Mouse (Mus musculus) midbrain, embryonic 14.5 days (tissue): ENCODE results near the gene Taar2. TPM values are rescaled to one million over a fixed set of nuclear protein-coding genes. Genes with fewer than 3 reads are reported as not detected.

ENCODE experiments used
- ATAC-seq: fragments of 200-750 bp; cut with Nextera tagmentation; 2 replicates; pipeline ENCODE4 v1.8.0; 2017; ENCODE audit warnings: moderate number of reproducible peaks, moderate library complexity; ENCODE audit not compliant: low FRiP score, low TSS enrichment
- DNase-seq: peaks from one replicate; pipeline ENCODE4 v3.0.0-alpha.2; 2015
- H3K27ac ChIP-seq: fragments of 300-500 bp; sonication (generic); replicated peaks from 2 replicates; pipeline ENCODE4 v1.5.1; 2014; ENCODE audit warnings: mild to moderate bottlenecking, low read depth, low read length, moderate library complexity
- H3K27me3 ChIP-seq: fragments of 300-500 bp; sonication (generic); 2 replicates; pipeline ENCODE4 v1.6.1; 2014; ENCODE audit warnings: low read length, control low read depth, mixed read lengths; ENCODE audit not compliant: control insufficient read depth, insufficient read depth
- H3K36me3 ChIP-seq: fragments of 300-500 bp; sonication (generic); 2 replicates; pipeline ENCODE4 v1.6.1; 2014; ENCODE audit warnings: low read length, control low read depth; ENCODE audit not compliant: control insufficient read depth, insufficient read depth
- H3K4me1 ChIP-seq: fragments of 300-500 bp; sonication (generic); 2 replicates; pipeline ENCODE4 v1.6.1; 2014; ENCODE audit warnings: mild to moderate bottlenecking, antibody characterized with exemption, low read length, control low read depth; ENCODE audit not compliant: control insufficient read depth, insufficient read depth
- H3K4me2 ChIP-seq: fragments of 300-500 bp; sonication (generic); 2 replicates; pipeline ENCODE4 v1.6.1; 2014; ENCODE audit warnings: mild to moderate bottlenecking, low read length, moderate library complexity
- H3K4me3 ChIP-seq: fragments of 300-500 bp; sonication (generic); replicated peaks from 2 replicates; pipeline ENCODE4 v1.5.1; 2014; ENCODE audit warnings: low read depth, low read length
- H3K9ac ChIP-seq: fragments of 300-500 bp; sonication (generic); replicated peaks from 2 replicates; pipeline ENCODE4 v1.6.1; 2014; ENCODE audit warnings: mild to moderate bottlenecking, low read length, moderate library complexity
- H3K9me3 ChIP-seq: fragments of 300-500 bp; sonication (generic); 2 replicates; pipeline ENCODE4 v1.6.1; 2016; ENCODE audit warnings: low read length, control low read depth, mixed read lengths; ENCODE audit not compliant: control insufficient read depth
- WGBS: fragments of 180-500 bp; shearing (Covaris S2); extraction: QIAGEN DNeasy Blood & Tissue Kit; methylation state at CpG from one replicate; pipeline ENCODE4 v1.1.7; 2014; 5-methylcytosine and 5-hydroxymethylcytosine counted together
- polyA plus RNA-seq: library from polyadenylated mRNA; unstranded; fragments of >200 nt; fragmentation: Nextera tagmentation; extraction: Ambion mirVana; gene quantifications from 2 replicates; pipeline ENCODE4 v1.2.1, GENCODE M21; 2014

Taar2 gene
- not detected in 2 replicates for polyA plus RNA-seq

DNA sequence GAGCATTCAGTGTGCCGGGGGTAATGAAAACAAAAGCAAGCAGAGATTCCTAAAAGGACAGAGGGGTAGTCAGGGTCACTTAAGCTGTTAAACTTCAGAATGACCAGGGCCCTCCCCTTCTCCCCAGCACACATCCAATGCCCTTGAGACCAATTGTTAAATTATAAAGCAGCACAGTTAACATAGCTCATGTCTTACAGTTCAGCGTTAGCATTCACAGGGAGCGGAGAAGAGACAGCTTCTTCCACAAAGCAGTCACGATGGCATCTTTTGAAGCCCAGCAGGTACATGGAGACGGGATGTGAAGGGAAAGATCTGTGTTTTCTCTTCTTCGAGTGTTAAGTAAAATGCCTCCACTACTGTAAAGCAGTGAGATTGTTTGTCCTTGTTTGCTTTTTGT, at the start of gene Taar2:
Gene Taar2 (plus strand): TSS at position 261 of the 400 bp plus-strand sequence.
- no peak within 1 kb of the TSS for H3K9ac ChIP-seq
- WGBS: 45% methylated on average over 6 of the region's 6 CpGs
- H3K9me3 ChIP-seq: no peaks in the 10 kb centered on the region
- no peaks in the 10 kb centered on the region for H3K4me1 ChIP-seq
- H3K27me3 ChIP-seq: no peaks in the 10 kb centered on the region
- no peak for ATAC-seq
- H3K36me3 ChIP-seq: no peaks in the 10 kb centered on the region
- H3K4me2 ChIP-seq: no peak within 1 kb of the TSS
- peak; percentile 33 for DNase-seq
- no peak within 1 kb of the TSS for H3K27ac ChIP-seq
- no peak within 1 kb of the TSS for H3K4me3 ChIP-seq

GRCm38 (mm10) chr10:23892987-23893386, 45.4 kb upstream of the Taar2 start:
- WGBS: 86% methylated on average over 1 of the region's 1 CpGs
- no peaks in the 10 kb centered on the region for H3K9me3 ChIP-seq
- ATAC-seq (no peak), DNase-seq (no peak)
- no peaks in the 10 kb centered on the region for H3K36me3 ChIP-seq
- H3K27me3 ChIP-seq: no peaks in the 10 kb centered on the region
- H3K9ac ChIP-seq: no peak overlapping the region
- no peaks in the 10 kb centered on the region for H3K4me1 ChIP-seq
- H3K4me2 ChIP-seq: no peak overlapping the region
- H3K4me3 ChIP-seq: no peak overlapping the region
- no peak overlapping the region for H3K27ac ChIP-seq

GRCm38 (mm10) chr10:23894601-23895349, 43.6 kb upstream of the Taar2 start, which contains the start of gene Vnn1:
Gene Vnn1 (plus strand): TSS chr10:23894688.
- no peak within 1 kb of the TSS for H3K27ac ChIP-seq
- H3K9me3 ChIP-seq: no peaks in the 10 kb centered on the region
- H3K4me3 ChIP-seq: no peak within 1 kb of the TSS
- H3K9ac ChIP-seq: no peak within 1 kb of the TSS
- no peaks in the 10 kb centered on the region for H3K36me3 ChIP-seq
- no peaks in the 10 kb centered on the region for H3K4me1 ChIP-seq
- DNase-seq (no peak), ATAC-seq (no peak)
- no peaks in the 10 kb centered on the region for H3K27me3 ChIP-seq
- 49% methylated on average over 21 of the region's 21 CpGs for WGBS
- H3K4me2 ChIP-seq: peak within 1 kb of the TSS; percentile 29; the same call in 1 of the 2 replicates

DNA sequence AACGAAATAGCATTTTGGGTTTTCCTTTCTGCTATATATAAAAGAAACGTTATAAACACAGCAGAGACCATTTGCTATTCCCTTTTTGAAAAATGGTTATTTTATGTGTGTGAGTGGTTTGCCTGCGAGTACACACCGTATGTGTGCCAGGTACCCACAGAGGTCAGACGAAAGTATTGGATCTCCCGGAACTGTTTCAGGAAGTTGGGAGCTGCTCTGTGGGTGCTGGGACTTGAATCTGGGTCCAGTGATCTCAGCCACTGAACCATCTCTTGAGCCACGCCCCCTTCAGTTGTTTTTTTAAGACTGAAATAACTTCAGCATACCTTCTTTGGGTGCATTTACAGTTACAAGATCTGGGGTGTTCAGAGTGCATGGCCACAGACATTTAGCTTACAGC, 43.0 kb upstream of the Taar2 start:
- DNase-seq (no peak), ATAC-seq (no peak)
- H3K9me3 ChIP-seq: no peaks in the 10 kb centered on the region
- H3K9ac ChIP-seq: no peak overlapping the region
- no peaks in the 10 kb centered on the region for H3K27me3 ChIP-seq
- no peak overlapping the region for H3K27ac ChIP-seq
- no peaks in the 10 kb centered on the region for H3K4me1 ChIP-seq
- H3K4me3 ChIP-seq: no peak overlapping the region
- WGBS: 85% methylated on average over 7 of the region's 7 CpGs
- H3K4me2 ChIP-seq: no peak overlapping the region
- H3K36me3 ChIP-seq: no peaks in the 10 kb centered on the region

- no peaks in the 10 kb centered on the region for H3K9me3 ChIP-seq
- no peak overlapping the region for H3K4me3 ChIP-seq
- 16% methylated on average over 3 of the region's 3 CpGs for WGBS
- H3K36me3 ChIP-seq: no peaks in the 10 kb centered on the region
- no peaks in the 10 kb centered on the region for H3K4me1 ChIP-seq
- DNase-seq: peak; percentile 8
- H3K27me3 ChIP-seq: no peaks in the 10 kb centered on the region
- no peak for ATAC-seq
- H3K9ac ChIP-seq: no peak overlapping the region
- no peak overlapping the region for H3K4me2 ChIP-seq
- H3K27ac ChIP-seq: no peak overlapping the region
Observed at GRCm38 (mm10) chr10:23901119-23901518, 37.3 kb upstream of the Taar2 start.

DNA sequence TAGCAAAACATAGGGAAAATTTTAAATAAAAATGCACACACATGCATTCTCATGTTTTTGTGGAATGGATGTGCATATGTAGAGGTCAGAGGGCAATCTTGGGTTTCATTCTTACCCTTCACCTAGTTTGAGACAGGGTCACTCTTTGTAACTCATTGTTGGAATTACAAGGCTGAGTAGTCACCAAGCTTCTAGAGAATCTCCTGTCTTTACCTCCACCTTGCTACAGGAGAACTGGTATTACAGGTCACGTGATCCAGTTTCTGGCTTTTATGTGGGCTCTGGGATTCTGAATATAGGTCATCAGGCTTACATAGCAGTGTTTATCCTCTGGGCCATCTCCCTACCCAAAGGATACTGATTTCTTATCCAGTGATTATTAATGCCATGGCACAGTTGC, 32.7 kb upstream of the Taar2 start:
- 91% methylated on average over 1 of the region's 1 CpGs for WGBS
- Histone ChIP-seq H3K27ac (no peak overlapping the region), H3K27me3 (no peaks in the 10 kb centered on the region), H3K36me3 (no peaks in the 10 kb centered on the region), H3K4me3 (no peak overlapping the region), H3K9me3 (no peaks in the 10 kb centered on the region), H3K9ac (no peak overlapping the region), H3K4me2 (no peak overlapping the region), H3K4me1 (no peaks in the 10 kb centered on the region)
- DNase-seq (no peak), ATAC-seq (no peak)

DNA sequence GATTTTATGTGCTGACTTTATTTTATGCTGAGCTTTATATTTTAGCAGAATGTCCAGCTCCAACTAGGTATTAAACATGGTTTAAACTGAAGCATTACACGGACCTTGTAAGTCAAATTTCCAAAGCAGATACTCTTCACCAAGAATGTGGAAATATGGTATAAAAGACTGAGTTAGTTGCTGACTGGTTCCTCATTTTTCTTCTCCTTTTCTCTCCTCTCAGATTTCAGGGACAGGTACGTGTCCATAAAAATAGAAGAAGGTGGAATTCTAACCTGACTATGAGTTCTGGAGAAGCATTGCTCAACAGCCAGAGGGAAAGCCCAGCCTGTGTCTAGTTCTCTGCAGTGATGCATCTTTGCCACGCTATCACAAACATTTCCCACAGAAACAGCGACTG, 18.3 kb upstream of the Taar2 start, which contains the start of gene Taar1:
Gene Taar1 (plus strand): TSS at position 301 of the 400 bp plus-strand sequence.
- WGBS: 94% methylated on average over 4 of the region's 4 CpGs

GRCm38 (mm10) chr10:23922468-23922867, 15.9 kb upstream of the Taar2 start:
- Histone ChIP-seq H3K9ac (no peak overlapping the region), H3K4me1 (no peaks in the 10 kb centered on the region), H3K27me3 (no peaks in the 10 kb centered on the region), H3K9me3 (no peaks in the 10 kb centered on the region), H3K27ac (no peak overlapping the region), H3K4me3 (no peak overlapping the region), H3K36me3 (no peaks in the 10 kb centered on the region), H3K4me2 (no peak overlapping the region)
- no peak for ATAC-seq
- DNase-seq: no peak
- WGBS: 73% methylated on average over 3 of the region's 3 CpGs

More for the DNA sequence above, 18.3 kb upstream of the Taar2 start, which contains the start of gene Taar1:
- Histone ChIP-seq H3K9ac (no peak within 1 kb of the TSS), H3K4me3 (no peak within 1 kb of the TSS), H3K36me3 (no peaks in the 10 kb centered on the region), H3K27me3 (no peaks in the 10 kb centered on the region), H3K9me3 (no peaks in the 10 kb centered on the region), H3K4me2 (no peak within 1 kb of the TSS), H3K4me1 (no peaks in the 10 kb centered on the region), H3K27ac (no peak within 1 kb of the TSS)
- DNase-seq (no peak), ATAC-seq (no peak)

- DNase-seq (no peak), ATAC-seq (no peak)
Observed at GRCm38 (mm10) chr10:23923941-23924340, 14.4 kb upstream of the Taar2 start.

More at GRCm38 (mm10) chr10:23923941-23924340, 14.4 kb upstream of the Taar2 start:
- Histone ChIP-seq H3K4me1 (no peaks in the 10 kb centered on the region), H3K4me3 (no peak overlapping the region), H3K27ac (no peak overlapping the region), H3K4me2 (no peak overlapping the region), H3K36me3 (no peaks in the 10 kb centered on the region), H3K27me3 (no peaks in the 10 kb centered on the region), H3K9ac (no peak overlapping the region), H3K9me3 (no peaks in the 10 kb centered on the region)
- WGBS: 82% methylated on average over 2 of the region's 2 CpGs
